Mouse (Mus musculus) embryo, embryonic 11.5 days (tissue): ENCODE measurements at regions not wholly inside any gene's neighbourhood (a gene's known extent, or its start where the extent isn't known, plus 50 kb on each side); places are given as distances from the start of the nearest gene placed in this dataset.
A peak's percentile ranks its signal among the peaks of the same experiment; 100 is the strongest.

Experiments used
- DNase-seq: peaks from one replicate; pipeline ENCODE4 v3.0.0-alpha.2; 2012; ENCODE audit warnings: low read depth, low spot score

DNA sequence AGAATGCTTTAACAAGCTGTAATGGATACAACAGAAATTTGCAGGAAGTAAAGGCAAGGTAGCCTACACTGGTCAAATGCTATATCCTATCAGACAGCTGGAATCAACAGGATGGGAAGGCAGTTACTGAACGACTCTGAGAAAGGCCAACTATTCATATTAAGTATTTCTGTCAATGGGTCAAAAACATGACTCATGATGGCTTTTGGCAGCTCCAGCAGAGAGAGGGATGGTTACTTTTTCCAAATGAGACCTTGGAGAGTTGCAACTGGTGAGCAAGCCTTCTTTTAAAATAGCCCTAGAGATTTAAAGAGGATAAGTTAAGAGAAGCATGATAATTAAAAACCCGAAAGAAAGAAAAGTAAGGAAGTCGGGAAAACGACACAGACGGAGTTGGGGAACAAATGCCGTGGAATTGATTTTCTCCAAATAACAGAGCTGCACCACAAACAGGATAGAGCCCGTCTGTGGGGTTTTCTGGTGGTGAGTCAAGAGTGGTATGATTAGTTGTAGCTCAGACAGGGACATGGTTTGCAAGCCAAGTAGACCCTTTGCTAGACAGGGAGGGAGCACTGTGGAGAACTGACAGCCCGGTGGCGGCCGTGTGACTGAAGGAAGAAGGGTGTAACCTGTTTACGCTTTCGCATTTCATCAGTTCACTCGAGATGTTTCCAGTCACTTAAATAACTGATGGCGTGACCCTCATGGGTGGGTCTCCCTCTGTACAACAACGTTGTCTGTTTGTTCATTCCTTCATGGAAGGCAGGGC lies 3638.1 kb upstream of the Gm7489 start:
- DNase-seq, result no peak

DNA sequence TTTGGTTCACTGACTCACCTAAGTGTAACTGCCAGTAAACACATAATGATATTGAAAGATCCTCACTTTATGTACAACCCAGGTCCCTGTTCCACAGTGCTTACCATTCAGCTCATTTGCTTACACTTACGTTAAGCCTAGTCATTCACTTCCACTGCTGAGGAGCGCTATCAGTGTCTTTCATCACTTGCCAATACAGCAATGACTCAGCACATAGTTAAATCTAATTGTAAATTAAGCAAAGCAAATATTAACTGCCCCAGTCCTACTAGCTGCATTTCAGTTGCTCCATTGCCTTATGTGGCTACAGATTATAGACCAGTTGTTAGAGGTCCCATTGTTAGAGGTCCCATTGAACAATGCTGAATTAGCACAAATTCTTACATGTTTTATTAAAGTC lies 3624.6 kb upstream of the Gm7489 start:
- DNase-seq, result no peak

DNA sequence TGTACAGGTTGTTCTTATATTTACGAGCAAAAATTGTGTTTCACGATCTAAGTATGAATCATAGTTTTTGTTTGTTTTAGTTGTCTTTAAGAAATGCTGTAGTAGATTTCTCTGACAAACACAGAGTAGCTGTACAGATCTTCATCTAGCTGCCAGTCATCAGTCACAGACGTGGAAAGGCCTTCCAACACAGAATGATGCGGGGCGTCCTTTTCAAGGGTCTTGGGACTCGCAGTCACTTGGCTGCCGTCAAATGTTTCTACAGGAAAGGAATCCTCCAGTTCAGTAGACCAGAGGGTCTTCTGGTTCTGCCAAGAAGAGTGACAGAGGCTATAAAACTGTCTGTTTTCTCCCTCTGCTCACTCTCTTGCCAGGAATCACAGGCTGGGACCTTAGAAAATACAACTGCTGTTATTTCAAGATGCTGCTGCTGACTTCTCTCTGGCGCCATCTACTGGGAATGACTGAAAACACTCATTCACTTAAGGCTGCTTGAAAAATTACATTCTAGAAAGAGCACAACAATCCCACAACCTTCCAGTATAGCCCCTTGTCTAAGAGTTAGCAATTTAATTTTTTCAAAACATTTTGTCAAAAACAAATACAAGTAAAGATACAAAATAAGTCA lies 3623.3 kb upstream of the Gm7489 start:
- DNase-seq, result peak; percentile 72

DNA sequence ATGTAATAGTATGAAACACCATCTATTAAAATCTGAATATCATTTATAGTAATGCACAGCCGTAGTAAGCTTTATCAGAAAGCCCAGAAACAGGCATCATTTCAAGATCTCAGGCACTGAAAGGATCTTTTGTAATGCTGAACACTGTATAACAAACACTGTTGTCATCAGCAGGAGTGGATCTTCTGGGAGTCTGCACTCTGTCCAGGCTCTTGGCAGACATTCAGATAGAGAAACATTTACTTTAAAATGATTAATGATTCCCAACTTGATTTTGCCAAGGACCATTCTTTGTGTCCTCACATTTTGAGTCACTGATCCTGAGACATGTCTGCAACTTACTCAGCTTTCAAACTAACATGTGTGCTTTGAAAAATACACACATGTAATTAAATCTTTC lies 3617.2 kb upstream of the Gm7489 start:
- DNase-seq, result no peak

GRCm38 (mm10) chr15:50271646-50272045 lies 3613.1 kb upstream of the Gm7489 start:
- no peak for DNase-seq

DNA sequence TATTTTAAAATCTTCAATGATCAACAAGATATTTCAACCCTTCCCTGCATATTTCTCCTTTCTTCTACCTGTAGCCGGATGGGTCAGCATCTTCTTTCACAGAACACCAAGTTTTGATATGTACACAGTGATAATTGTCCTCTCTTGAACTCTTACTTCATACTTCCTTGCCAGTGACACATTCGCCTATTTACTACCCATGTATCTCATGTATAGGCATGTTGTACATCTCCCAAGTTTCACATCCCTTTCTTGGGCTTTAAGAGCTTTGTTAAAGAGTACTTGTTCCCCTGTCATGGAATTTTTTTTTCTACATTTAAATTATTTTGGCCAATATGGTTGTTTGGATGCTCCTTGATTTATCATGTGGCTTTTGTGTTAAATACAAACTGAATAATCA lies 3602.1 kb upstream of the Gm7489 start:
- no peak for DNase-seq

DNA sequence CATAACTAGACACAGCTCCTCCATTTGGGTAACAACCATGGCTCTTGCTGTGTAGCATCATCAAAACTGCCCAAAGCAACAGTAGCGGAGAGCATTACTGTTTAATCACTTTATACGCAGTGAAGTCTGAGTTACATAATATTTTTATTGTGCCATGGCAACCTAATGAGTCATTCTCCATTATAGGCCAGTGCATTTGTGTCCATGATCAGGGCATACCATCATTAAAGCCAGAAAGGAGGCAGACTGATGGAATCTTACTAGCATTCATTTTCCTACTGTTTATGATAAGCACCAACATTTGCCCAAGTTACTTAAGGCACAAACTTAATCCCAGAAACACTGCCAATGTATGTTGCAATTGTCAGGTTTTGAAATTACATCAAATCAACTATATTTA lies 3601.2 kb upstream of the Gm7489 start:
- DNase-seq, result no peak

DNA sequence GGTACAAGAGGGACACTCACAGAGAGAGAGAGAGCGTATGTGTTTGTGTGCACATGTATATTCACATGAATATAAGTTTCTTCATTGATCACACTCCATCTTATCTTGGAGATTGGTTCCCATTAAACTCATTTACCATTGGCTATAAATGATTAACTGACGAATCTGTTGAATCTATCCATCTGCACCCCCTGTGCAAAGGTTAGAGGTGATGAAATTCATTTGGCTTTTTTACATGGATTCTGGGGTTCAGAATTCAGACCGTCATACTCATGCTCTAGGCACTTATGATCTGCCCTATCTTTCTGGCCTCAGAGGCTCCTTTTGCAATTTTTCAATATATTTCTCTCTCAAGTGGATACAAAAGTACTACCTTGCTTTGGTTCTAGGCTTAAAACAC lies 3582.9 kb upstream of the Gm7489 start:
- no peak for DNase-seq

DNA sequence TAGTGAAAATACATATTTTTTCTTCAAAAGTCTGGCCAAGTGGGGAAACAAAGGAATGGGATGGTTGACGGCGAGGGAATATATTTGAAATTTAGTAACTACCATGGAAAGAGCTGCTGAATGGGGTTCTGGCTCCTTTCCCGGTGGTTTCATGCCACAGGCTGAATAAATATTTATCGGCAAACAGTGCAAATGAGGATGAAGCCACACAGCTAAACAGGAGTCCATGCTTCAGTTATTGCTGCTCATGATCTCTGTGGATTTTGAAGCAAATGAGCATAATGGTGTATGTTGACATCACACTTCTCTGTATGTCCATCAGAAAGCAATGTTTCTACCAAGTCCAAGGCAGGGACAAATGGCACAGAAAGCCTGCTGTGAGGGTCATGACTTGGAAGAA lies 3580.6 kb upstream of the Gm7489 start:
- DNase-seq, result no peak

GRCm38 (mm10) chr15:50320796-50321195 lies 3563.9 kb upstream of the Gm7489 start:
- DNase-seq, result no peak

DNA sequence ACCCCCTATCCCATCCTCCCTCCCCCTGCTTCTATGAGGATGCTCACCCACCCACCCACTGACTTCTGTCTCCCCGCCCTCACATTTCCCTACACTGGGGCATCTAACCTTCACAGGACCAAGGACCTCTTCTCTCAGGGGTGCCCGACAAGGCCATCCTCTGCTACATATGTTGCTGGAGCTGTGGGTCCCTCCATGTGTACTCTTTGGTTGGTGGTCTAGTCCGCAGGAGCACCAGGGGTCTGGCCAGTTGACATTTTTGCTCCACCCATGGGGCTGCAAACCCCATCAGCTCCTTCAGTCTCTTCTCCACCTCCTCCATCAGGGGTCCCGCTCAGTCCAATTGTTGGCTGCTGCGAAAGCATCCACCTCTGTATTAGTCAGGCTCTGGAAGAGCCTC lies 3539.2 kb upstream of the Gm7489 start:
- no peak for DNase-seq

- DNase-seq, result no peak
These were observed 3537.8 kb upstream of the Gm7489 start for GRCm38 (mm10) chr15:50346953-50347352.

DNA sequence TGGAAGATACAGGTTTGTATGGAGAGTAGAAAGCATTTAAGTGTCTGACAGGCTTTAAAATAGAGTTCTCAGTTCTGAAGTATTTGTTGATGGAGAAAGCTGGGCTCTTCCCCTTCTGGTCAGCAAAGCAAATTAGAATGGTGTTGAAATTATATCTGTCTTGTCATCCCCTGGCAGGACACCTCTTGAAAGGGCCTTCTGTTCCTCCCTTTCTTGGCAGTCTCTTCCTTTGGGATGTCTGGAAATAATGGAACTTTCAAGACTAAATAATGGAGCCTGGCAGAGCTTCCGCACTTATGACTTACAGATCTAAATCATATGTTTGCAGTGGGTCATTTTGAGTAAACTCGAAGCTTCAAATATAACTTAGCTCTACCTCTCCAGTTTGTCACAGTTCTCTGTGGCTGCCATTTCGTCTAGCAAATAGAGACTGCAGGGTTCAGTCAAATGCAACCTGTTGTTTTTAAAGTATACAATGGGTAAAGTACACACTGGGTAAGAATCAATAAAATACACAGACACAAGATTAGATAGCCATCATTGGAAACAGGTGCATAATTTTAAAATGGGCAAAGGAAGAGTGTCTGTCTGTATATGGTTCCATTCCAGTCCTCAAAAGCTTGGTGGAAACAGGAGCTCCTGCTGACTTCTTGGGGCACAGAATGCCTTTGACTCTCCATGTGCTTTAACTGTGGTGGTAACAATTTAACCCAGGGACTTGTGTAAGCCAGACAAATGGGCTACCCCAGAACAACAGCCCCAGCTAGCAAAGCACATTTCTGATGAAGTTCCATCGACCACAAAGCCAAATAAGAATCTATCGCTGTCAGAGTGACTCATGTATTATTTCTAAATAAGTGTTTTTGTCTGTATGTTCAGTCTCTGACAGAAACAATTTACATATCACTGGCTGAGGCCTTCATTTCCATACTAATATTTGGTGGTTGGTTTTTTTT lies 3524.4 kb upstream of the Gm7489 start:
- no peak for DNase-seq

GRCm38 (mm10) chr15:50361334-50361733 lies 3523.4 kb upstream of the Gm7489 start:
- no peak for DNase-seq

DNA sequence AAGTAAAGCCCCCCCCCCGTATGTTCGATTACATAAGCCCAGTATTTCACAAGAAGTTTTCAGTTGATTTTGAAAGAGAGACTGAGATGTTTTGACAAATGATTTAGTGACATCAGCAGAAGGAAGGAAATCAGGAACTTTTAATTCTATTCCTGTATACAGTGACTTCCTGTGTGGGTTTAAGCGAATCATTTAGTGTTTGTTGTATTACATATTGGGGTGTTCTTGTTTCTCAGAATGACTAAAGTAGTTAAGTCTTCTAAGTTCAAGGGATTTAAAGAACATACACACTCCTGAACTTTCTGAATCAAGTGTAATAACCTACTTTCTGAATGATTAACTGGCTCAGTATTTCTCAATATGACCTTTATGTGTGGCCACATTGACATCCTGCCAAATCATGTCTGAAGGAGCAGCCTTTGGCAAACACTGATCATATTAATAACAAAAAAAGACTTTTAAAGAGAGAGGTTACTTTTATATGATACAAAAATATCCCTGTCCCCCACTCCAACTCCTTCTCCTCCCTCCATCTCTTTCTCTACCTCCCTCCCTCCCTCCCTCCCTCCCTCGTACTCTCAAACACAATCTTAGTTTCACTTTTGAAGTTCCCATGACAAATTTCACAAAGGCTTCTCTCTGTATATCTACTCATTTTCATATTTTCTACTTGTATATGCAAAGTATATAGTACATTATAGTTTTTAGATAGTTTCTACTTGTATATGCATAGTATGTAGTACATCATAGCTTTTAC lies 3522.8 kb upstream of the Gm7489 start:
- no peak for DNase-seq

GRCm38 (mm10) chr15:50400006-50400781 lies 3484.5 kb upstream of the Gm7489 start:
- DNase-seq, result no peak

DNA sequence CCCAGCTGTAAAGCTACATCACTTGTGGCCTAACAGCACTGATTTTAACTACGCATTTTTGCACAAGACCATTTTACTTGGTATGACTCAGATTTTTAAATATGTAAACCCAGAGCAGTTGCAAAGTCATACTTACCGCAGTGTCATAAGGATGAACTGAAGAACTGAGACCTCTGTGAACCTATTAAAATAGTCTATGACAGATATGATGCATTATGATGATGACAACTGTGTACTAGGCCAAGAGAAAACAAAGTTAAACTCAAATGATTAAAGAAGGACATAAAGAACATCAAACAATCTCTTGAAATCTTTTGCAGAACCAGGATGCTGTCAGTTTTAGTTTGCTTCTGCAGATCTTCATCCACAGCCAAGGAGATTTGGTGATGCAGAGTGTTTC lies 3483.3 kb upstream of the Gm7489 start:
- no peak for DNase-seq

- DNase-seq, result no peak
These were observed 3482.2 kb upstream of the Gm7489 start for GRCm38 (mm10) chr15:50402551-50402950.

GRCm38 (mm10) chr15:50403883-50404282 lies 3480.8 kb upstream of the Gm7489 start:
- DNase-seq, result no peak

GRCm38 (mm10) chr15:50408985-50409384 lies 3475.7 kb upstream of the Gm7489 start:
- no peak for DNase-seq

- no peak for DNase-seq
These were observed 3467.1 kb upstream of the Gm7489 start for GRCm38 (mm10) chr15:50417641-50418040.
